Mouse (Mus musculus): ENCODE measurements at regions not wholly inside any gene's neighbourhood (a gene's known extent, or its start where the extent isn't known, plus 50 kb on each side); places are given as distances from the start of the nearest gene placed in this dataset.
A peak's percentile ranks its signal among the peaks of the same experiment; 100 is the strongest.

DNA sequence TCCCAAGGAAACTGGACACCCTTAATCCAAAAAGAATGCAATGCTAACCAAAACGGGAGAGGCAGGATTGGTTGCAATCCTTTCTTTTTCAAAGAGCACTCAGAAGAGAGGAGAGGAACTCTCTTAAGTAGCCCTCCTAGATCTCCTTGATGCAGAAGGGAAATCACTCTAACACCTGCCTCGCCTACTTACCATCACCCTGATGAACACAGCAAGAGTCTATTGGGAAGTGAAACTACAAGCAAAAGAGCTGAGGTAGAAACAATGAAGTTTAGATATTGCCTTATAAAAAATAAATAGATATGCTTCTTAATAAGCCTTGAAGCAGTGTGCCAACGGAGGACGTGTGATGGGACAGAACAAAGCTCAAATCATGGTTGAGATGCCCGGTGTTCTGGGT, 177.4 kb downstream of the Gsdmc2 start:
- no peak for DNase-seq

- DNase-seq: no peak
Observed at GRCm38 (mm10) chr15:63665517-63665916, 179.5 kb downstream of the Gsdmc2 start.

DNA sequence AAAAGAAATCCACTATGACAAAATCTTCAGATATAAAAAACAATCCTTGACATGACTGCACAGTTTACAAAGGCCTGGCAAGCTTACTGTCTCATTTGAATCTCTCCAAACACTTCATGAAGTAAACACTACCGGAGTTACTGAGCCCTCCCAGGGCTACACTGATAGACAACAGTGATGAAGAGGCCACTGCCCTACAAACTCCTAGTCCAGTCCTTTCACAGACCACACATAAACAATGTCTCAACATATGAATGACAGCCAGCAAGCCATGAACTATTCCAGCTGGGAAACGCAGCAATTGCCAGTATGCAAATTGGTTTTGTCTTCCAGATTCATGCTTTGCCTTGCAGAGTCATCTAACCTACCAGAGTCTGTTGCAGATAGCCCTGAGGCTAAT, 180.1 kb downstream of the Gsdmc2 start:
- no peak for DNase-seq

DNA sequence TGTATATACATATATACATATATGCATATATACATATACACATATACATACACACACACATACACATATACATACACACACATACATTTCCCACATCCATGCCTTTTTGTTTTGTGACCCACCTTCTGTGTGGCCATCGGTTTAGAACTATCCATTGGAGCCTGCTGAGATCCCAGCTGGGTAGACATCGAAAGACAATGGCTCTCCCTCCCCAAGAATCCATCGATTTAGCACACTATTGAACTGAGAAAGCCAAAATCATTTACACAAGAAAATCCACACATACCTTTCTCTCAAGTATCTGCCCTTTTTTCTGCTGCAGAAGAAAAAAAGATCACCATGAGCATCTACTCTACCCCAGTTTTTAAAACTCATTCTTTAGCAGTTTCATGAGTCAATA, 182.8 kb downstream of the Gsdmc2 start:
- no peak for DNase-seq

GRCm38 (mm10) chr15:63658031-63658521, 186.9 kb downstream of the Gsdmc2 start:
- no peak for DNase-seq

DNA sequence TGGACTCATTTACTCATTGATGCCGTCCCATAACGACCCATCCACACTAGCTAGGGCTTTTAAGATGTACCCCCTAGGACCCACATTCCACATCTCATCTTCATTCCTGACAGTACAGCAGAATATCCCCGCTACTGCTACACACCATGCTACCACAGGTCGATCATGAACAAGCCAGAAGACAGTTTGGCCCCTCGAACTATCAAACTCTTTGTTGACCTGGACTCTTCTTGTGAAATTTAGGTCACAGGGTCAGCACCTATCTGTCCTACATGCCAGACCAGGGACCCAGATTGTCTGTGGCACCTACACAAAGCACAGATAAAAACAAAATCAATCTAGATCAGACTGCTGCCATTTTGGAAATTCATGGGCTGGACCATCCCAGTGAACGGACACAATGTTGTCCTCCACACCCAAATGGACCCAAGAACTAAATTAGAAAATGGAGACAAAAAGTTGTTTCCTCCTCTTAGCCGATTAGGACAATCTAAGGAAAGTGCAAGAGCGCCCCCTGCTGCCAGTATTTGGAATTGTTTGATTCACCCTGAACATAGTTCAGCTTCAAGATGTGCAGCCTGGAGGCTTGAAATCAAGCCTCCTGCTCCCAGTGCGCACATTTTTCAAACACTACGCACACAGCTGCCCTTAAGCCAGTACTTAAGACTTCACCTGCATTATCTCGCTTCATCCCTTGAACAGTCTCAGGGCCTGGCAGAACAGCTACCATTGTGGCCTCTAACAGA, 192.6 kb downstream of the Gsdmc2 start:
- peak; percentile 63 to 89 for DNase-seq

- DNase-seq: no peak
Observed at GRCm38 (mm10) chr15:63651120-63651519, 193.9 kb downstream of the Gsdmc2 start.

- DNase-seq: no peak
Observed at GRCm38 (mm10) chr15:63648142-63648989, 196.6 kb downstream of the Gsdmc2 start.

DNA sequence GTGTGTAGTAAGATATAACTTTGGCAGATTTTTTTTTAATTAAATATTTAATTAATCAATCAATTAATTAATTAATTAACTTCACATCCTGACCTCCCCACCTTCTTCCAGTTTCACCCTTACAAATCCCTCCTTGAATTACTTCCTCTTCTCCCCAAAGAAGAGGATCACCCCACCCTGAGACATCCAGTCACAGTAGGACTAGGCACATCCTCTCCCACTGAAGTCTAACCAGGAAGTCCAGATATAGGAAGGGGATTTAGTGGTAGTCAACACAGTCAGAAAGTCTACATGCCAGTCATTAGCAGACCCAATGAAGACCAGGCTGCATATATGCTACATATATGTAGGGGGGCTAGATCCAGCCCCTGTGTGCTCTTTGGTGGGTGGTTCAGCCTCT, 220.2 kb downstream of the Gsdmc2 start:
- DNase-seq: no peak

DNA sequence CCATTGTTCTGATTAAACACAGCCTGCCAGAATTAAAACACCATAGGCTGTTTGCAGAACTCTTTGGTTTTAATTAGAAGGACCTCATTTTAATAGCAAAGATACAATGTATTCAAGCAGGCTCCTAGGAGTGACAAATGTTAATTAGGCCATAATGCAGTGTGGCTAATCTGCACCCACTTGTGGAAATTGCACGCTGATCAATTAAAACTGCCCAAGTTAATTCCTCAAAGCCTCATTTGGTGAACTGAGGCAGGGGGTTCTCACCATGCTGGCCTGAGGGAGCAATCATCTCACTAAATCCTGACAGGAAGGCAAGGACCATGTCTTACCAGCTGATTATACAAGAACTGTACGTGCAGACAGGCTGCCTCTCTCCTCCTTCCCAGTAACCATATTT, 220.7 kb downstream of the Gsdmc2 start:
- no peak for DNase-seq

DNA sequence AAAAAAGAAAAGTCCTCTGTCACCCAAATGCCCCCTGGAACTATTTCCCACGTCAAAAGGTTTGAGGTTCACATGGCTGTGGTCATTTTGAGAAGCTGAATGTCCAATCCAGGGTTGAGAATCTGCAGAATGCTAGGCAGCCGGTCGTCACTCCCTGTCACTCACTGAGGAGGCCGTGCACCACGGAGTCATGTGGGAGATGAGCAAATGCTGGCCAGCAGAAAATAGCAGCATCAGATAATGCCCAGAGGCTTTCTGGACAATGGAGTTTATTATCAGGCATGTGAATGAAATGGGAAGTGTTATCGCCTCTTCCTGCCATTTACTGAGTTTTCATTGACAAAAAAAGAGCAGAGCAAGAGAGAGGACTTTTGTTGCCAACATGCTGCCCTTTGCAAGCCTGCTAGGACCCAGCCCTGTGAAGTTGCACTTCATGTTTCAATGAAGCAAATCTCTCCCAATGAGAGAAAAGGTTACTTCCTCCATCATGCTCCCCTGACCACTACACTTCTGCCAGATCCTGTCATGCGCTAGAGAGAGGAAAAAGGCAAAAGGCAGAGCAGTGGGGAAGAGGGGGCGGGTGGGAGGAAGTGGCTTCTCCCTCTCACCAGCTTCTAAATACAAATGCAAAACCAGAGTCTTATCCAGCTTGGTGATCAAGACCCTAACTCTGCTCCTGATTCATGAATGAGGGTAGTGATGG, 228.3 kb downstream of the Gsdmc2 start:
- no peak for DNase-seq

DNA sequence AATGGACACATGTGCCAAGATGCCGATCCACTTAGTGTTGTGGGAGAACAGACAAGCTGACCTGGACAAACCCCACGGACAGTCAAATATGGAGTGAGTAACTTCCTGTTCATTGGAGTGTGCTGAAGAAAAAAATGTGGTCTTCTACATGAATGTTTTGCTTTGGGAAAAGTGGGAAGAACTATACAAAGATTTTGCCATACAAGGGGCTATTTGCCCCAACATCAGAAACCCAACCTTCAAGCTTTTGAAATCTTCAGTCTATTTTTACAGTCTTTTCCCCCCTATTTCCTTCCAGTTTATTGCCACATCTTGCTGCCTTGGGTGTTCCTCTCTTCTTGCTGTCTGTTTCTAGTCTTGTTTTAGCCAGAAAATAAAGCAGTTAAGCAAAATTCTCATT, 230.8 kb downstream of the Gsdmc2 start:
- DNase-seq: no peak

DNA sequence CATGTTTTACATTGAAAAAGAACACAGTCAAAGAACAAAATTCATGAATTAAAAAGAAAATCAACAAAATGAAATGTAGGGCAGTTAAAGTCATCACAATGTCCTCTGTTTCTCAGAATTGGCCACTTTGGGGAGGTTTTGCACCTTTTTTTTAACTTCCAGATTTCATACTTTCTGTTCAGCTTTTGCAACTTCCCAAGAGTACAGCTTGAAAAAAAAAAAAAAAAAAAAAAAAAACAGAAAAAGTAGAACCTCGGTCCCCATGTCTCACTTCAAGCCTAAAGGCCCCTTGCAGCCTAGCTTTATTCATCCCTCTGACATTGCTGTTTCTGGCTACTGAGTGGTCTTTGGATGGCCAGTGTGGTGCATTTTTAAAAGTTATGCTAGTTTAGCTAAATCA, 231.9 kb downstream of the Gsdmc2 start:
- no peak for DNase-seq

GRCm38 (mm10) chr15:63611161-63611560, 233.8 kb downstream of the Gsdmc2 start:
- peak in 1 of 2 experiments; percentile 7 for DNase-seq

DNA sequence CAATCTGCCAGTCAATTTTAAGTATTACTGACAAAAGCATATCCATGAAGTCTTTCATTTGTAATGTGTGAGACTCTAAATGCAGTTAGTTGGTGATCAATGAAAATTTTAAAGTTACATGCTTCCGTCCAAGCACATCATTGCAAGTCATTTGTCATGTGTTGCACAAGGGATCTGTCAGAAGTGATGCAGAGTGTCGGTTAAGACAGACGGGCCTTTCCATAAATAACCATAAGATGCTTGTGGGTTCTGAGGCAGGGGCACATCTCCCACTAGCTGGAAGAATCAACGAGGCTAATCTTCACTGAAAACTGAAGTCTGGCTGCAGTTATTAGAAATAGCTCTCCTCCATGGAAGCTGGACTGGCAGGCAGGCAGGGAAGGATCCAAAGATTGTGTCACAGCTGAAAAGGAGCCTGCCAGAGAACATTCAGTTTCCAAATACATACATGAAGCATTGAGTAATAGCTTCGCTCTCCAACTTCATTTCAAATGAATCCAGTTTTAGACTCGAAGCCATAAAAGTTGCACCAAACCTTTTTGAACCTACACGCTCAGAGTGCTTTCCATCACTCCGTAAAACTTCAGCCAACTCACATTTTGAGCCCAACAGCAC, 241.8 kb downstream of the Gsdmc2 start:
- no peak for DNase-seq

DNA sequence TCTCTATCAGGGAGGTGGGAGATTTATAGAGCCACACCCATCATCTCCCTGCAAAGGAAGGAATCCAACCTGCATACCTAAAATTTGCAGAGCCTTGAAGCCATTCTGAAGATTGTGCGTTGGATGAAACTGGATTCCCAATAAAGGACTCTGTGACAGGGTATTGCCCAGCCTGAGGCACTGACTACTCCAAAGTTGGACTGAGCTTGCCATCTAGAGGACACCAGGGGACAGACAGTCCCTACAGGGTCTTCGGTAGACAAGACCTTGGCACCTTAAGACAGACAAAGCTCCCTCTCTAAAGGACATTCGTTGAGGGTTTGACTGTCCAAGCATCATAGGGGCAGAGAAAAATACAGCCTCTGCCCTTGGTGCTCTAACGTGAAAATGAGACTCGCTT, 243.4 kb downstream of the Gsdmc2 start:
- peak; percentile 16 to 43 for DNase-seq

DNA sequence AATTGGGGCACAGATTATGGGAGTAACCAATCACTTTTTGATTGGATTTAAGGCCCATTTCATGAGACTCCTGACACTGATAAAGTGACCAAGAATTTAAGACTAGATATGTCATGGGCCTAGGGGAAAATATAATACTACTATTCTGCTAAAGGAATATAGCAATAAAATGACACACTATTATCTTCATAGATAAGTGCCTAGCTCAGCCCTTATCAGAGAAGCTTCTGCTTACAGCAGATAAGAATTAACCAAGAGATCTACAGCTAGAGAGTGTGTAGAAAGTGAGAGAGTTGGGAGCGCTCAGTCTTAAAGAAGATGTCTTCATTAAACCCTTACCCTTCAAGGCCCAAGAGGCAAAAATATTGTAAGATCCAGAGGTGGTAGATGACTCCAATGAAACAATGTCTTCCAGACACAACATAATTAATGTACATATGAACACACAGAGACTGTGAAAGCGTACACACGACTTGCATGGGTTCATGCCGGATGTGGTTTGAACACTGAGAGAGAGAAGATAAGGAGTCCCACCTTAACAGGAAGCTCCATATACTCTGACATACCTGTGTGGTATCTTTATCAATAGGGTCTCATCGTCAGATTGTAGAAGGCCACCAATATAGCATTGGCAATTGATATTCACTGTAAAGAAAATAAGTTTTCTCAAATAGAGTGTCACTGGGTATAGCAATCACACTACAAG, 252.1 kb downstream of the Gsdmc2 start:
- DNase-seq: no peak

GRCm38 (mm10) chr15:63559293-63559692, 285.7 kb downstream of the Gsdmc2 start:
- no peak for DNase-seq

- no peak for DNase-seq
Observed at GRCm38 (mm10) chr15:63558691-63559090, 286.3 kb downstream of the Gsdmc2 start.

GRCm38 (mm10) chr15:63557816-63558215, 287.2 kb downstream of the Gsdmc2 start:
- no peak for DNase-seq

DNA sequence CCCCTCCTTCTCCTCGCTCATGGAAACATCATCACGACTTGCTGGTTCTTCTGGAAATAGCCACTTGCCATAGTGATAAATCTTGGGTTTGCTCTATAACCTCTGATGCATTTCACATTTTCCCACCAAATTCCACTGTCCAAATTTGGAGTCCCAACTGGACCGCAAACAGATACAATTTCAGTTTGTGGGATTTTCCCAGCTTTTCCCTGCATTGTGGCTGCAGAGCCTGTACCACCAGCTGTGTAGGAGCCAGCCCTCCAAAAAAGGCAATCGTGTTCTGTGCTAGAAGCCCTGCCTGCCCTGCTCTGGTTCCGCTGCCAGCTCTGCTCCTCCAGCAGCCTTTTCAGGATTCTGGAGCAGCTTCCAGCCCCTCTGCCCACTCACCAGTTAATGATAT, 291.4 kb downstream of the Gsdmc2 start:
- DNase-seq: no peak

GRCm38 (mm10) chr15:63532337-63533055, 312.5 kb downstream of the Gsdmc2 start:
- DNase-seq: no peak
